Mouse (Mus musculus) c-Kit-negative CD71-positive TER-119-positive erythroid progenitor cells, embryonic 14.5 days (primary cell): ENCODE results near the gene Efr3b.

Source experiments
- DNase-seq: peaks from one replicate; pipeline ENCODE4 v3.0.0-alpha.2; 2013; ENCODE audit warnings: low read depth, low spot score

Efr3b gene

DNA sequence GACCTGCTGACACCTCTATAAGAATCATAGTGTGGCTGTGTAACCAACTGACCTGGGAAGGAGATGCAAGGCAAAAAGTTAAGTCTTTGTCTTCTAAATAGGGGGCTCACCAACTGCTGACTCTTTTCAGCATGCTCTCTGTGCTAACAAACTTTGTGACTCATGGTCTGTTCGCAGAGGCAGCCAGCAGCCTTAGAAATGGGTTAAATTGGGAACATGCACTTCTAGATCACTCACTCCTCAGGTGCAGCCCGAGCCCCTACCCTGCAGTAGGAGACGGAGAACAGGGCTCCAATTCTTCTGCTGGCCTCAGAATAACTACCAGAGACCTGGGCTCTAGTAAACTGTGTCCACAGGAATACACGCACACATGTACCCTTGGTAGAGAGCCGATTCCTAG lies 1.2 kb downstream of the Efr3b start:
- DNase-seq: no peak

DNA sequence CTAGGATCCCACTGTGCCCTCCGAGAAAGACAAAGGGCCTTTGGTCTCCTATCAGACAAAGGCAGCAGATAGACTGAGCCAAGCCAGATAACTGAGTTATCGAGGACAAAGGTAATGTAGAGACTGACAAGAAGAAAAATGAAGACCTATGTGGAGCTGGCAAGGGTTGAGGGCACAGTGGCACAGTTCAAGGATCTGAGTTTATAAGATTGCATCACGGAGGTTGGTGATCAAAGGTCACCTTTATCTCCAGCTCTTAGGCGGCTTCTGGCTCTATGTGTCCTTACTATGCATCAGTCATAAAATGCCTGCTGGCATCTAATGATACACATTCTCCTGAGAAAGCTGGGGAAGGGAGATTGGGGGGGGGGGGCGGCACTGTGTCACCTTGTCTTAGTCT lies 2.6 kb downstream of the Efr3b start:
- no peak for DNase-seq

DNA sequence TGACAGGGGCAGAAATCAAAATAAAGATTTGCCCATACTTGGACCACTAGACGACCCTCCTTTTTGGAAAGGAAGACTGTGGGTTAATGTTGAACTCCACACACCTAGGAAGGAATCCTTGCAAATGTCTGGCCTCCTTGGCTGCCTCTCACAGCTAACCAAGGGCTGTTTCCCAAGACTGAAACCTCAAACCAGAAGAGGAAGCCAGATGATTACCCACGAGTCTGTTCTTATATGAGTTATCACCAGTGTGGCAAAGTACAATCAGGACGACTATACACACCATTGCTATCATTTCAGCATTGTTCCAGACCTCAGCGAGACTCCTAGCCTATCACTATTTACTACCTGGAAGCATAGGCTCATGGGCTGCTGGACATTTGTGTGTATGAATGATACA lies 9.7 kb downstream of the Efr3b start:
- DNase-seq: no peak

DNA sequence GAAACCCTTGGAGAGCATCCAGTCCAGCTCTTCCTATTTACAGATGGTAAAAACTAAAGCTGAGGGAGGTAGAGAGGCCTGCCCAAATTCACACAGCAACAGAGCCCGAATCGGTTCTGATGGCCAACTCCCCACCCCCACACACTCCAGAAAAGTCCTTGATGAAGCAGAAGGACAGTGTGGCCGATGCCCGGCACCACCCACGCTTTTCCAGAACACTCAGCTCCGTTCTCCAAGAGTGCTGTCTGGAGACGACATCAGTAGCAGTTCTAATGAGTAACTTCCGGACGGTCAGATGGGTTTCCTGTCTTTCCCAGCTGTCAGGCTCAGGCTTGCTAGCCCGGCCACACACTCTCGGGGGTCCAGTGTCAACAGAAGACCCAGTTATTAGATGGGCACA lies 10.2 kb downstream of the Efr3b start:
- no peak for DNase-seq

DNA sequence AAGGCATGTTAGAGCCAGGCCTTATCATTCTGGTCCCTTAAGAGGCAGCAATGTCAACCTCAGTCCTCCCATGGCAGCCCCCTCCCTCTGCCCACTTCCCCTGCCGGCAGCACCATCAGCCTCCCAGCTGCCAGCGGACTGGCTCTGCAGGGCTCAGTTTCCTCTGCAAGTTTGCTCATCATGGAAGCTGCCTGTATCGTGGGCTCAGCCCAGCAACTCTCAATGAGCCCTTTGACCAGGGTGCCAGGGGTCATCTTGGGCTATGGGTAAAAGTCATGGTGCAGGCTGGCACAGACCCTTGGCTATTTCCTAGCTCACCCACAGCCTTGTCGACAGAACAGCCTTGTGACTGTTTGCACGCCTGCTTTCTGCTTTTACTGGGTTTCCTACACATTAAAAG lies 14.4 kb downstream of the Efr3b start:
- DNase-seq: no peak

DNA sequence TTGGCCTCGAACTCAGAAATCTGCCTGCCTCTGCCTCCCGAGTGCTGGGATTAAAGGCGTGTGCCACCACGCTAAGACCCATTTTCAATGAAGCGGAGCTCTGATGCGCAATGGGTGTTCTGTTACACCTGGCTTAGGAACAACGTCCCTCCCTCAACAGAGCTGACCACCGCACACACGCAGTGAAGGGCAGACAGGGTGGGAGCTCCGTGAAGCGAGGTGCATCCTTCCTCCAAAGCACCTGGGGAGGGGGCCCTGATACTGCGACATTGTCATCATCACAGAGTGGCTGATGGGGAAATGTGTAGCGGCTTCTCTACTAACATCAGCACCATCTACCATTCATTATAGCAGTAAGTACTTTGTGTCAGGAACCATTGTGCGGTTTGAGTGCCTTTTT lies 15.2 kb downstream of the Efr3b start:
- DNase-seq: no peak

DNA sequence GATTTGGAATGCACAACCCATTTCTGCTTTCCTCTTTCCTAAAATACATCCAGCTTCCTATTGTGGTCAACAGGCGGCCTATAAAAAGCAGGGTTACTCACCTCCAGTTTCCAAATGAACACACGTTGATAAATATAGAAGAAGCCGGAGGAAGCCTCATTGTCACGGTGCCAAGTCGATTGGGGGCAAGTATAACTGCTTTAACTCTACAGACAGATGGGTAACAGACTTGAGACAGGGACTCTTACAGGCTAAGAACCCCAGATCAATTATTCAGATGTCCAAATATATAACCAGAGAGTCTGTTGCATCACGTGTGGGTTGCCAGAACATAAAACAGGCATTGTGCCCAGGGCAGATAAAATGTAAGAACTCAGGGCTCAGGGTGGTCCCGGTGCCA lies 15.9 kb downstream of the Efr3b start:
- DNase-seq: no peak

DNA sequence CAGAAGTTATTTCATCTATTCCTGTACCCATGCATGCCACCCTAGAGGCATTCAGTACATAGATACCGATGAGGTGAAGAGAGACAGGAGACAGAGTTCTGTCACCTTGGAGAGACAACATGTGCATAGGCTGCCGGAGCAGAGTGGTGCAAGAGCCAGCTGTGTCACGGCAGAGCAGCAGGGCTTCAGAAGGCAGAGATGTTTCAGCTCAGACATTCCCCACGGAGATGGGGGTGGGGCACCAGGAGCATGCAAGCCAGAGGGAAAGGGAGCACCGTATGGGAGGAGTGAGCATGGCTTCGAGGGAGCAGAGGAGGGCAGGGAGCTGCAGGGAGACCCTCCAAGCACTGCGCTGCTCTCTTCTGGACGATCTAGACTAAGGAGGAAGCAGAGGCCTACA lies 18.2 kb downstream of the Efr3b start:
- DNase-seq: no peak

DNA sequence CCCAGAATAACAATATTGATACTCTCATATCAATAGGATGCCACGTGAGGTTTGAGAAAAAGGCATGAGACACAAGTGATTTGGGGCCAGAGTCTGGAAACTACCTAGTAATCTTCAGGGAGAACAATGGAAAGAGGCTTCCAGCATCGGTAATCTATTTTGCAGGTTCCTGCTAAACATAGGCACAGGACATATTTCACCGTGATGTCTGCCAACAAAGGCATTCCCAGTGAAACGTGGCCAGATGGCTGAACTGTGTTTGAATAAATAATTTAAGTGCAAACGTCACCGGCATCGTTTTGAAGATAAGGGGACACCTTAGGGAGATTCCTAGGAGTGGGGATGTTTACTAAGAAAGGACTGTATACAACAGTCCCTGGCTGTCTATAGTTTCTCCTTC lies 22.4 kb downstream of the Efr3b start:
- DNase-seq: no peak

DNA sequence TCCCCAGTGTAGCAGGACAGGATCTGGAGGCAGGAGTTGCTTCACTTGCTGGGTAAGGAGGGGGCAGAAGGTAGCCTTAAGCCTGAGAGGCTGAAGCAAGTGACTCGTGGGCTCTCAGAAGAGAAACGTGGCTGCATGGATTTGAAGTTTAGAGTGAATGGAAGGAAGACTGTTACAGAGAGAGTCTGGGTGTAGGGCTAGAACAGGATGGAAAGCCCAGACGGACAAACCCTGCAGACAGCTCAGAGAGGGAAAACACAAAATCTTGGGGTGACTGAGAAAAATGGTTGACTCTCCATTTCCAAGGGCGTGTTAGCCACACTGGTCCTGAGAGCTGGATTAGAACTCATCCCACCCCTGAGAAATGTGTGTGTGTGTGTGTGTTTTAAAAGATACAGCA lies 23.0 kb downstream of the Efr3b start:
- DNase-seq: no peak

DNA sequence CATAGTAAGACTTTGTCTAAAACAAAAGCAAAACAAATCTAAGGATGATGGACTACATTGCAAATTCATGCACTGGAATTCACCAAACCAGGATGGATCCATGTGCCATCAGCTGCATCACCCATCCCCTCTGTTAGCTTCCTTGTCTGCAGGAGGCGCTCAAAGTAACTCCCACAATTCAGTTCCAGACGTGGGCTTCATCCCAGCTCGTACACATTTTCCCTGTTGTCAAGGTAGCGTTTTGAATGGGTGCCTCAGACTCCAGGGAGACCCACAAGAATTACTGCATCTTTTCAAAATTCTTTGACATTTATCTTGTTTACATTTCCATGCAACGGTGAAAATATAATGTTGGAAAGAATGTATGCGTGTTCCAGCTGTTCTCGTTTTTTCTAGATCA lies 23.5 kb downstream of the Efr3b start:
- DNase-seq: no peak

DNA sequence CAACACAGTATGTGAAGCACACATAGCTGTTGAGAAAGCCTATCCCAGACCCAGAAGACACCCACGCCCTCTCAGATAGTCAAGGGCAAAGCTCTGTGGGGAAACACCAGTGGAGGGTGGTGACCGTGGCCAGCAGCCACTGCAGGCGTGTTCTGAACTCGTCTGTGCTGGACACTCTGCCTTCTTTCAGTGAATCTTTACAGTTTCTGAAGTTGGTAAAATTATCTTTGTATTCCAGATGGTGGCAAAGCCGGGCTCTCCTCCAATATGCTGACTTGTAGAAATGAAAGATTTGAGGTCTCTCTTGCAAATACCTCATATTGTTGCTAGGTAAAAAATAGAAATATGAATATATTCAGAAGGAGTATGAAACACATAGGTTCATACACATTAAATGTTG lies 27.0 kb downstream of the Efr3b start:
- no peak for DNase-seq

DNA sequence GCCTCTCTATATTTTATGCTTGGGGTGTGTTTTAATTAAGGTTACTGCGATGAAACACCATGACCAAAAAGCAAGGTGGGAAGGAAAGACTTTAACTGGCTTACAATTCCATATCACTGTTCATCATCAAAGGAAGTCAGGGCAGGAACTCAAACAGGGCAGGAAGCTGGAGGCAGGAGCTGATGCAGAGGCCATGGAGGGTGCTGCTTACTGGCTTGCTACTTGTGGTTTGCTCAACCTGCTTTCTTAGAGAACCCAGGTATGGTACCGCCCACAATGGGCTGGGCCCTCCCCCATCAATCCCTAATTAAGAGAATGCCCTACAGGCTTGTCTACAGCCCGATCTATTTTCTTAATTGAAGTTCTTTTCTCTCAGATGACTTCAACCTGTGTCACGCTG lies 27.4 kb downstream of the Efr3b start:
- DNase-seq: no peak

DNA sequence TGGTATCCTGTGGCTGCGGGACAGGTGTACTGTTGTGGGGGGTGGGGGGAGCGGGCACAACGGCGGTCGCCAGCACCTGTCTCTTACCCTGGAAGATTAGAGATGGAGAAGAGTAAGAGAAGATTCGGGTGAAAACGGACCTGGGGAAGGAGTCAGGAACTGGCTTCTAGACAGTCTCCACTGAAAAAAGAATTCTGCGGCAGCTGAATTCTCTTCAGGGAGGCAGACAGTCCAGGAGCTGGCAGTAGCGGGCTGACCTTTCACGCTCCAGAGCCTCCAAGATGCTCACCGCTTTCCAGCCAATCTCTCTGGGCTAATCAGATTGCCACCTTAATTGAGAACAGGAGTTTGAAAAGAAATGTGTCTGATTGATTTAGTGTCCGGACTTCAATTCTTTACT lies 30.0 kb downstream of the Efr3b start:
- no peak for DNase-seq

DNA sequence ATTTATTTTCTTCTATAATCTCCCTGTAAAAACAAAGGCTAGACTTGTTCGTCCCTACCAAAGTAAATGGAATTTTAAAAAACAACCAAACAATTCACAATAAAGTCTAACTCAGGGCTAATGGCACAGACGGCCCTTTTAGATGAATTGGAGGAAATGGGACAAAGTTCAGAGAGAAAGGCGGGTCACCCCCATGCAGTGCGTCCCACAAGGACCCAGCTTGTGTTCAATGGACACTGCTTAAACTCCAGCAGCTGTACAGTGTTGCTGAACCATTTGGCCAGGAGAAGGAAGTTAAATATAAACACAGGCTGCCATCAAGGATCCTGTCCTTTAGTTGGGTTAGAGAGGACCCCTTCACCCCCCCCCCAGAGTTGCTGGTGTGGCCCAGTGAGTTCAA lies 30.9 kb downstream of the Efr3b start:
- no peak for DNase-seq

DNA sequence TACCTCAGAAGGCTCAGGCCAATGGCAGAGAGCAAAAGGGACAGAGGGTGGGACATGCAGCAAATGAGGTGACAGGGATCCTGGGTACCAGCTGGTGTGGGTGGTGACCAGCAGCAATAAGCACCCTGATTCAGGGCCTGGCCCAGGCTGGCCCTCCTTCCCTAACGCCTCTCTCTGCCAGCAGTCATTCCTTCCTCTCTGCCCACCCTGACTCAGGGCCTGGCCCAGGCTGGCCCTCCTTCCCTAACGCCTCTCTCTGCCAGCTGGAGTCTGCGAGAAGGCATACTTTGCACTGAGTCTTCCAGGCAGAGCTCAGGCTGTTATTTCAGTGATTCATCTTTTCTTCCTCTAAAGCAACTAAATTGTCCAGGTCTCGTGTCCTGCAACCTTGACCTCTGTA lies 31.5 kb downstream of the Efr3b start:
- no peak for DNase-seq

DNA sequence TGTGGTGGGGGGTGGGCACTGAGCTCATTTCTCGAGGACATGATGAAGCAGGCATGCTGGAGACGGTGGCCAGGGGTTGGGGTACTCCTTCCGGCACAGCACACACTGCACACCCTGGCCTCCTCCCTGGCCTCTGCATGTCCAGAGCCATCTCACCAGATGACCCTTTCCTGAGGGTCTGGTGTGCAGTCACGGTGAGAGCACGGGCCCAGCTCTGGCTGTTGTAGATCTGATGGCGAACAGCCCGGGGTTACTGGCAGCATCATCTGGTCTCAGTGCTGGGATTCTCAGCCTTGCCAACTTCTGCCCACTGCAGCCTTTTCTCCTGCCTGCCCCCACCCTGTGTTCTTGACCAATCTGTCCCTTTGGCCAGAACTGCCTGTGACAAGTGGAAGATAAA lies 32.6 kb downstream of the Efr3b start:
- no peak for DNase-seq

DNA sequence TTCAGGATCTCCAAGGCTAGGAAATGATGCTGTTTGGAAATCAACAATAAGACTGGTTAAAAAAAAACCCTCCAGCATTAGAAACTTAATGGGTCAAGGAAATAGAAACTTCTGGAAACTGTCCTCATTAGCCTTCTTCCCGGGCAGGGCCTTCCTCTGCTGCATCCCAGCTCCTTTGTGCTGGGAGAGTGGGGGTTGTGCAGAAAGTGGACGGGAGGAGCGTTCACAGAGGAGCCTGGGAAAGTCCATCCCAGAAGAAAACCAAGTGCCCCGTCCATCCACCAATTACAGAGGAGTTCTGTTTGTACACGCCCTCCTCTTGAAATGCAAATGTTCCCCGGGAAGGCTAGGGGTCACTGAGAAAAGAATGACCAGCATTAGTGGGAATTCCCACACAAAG lies 34.1 kb downstream of the Efr3b start:
- DNase-seq: no peak

DNA sequence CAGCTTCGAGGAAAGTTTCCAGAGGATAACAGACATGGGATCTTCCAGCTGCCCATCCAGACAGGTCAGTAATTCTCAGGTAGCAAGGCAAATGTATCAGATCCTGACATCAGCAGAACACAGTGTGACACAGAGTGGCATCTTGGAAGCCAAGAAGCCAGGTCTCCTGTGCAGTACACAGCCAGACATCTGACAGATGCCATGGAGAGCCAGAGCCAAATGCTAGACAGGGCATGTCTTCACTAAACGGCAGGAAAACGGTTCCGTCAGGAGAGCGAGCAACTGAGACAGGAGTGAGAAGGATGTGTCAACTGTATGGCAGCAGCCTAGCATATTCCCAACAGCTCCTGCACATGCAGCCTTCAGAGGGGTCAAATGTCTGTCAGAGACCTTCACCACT lies 38.3 kb downstream of the Efr3b start:
- DNase-seq: no peak

DNA sequence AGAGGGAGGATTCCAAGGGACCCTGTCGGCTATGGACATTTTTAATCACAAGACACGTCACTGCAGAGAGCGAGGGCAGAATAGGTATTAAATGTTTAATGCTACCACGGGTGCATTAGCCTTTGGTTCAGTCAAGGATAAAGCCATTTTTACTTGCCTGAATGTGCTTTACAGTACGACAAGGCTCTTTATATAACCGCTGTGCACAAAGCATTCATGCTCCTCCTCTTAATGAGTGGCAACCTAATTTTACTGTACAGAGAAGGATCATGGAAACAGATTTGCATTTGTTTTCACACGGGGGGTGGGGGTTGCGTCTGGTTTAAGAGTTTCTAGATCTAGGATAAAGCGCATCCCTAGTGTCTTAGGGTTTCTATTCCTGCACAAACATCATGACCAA lies 42.0 kb downstream of the Efr3b start:
- DNase-seq: no peak

DNA sequence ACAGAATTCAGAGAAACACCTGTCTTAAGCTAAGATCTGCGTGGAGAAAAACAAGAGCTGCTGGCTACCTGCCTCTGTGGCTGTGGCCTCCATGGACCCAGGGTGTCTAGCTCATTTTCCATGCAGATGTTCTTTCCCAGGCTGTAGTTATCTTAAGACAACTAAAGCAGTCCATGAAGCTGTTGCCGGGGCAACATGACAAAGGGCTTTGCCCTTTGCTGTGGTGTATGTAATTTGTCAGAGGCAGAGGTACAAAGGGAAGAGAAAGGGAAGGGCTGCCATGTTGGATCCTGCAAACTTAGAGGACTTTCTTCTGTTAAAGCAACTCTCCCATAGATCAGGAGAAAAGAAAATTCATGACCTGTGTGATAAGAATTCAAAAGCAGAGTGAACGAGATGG lies 47.7 kb downstream of the Efr3b start:
- no peak for DNase-seq

DNA sequence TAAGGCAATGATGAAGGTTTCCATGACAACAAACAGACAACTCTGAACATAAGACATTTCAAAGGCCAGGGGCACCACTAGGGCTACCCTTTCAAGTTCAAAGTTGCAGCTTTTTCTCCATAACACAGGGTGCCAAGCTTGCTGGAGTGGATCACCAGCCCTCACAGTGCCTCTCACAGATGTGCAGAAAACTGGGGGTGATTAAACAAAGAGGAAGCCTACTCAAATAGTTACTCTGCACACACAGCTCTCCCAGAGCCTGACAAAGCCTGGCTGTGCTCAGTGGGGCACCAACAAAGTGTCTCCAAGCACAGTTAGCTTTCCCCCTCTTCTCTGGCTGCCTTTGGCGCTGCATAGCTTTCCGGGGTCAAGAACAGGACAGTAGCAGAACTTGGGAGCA lies 48.8 kb downstream of the Efr3b start:
- no peak for DNase-seq

DNA sequence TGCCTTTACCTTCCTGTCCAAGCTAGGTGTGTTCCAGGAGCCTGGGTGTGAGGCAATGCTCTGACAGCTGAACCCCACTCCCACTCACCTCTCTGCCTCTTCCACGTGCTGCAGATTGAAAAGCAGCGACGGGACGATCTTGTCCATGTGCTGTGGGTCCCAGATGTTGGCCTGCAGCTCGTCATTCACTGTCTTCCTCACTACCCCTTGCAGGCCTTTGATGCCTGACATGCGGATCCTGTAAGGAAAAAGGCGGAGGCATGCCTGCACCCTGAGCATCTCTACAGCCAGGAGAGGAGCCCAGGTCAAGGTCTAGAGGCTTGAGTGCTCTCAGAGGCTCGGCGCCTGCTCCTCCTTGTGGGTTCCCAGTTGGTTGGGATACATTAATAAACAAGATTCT lies 54.3 kb downstream of the Efr3b start:
- DNase-seq: no peak

DNA sequence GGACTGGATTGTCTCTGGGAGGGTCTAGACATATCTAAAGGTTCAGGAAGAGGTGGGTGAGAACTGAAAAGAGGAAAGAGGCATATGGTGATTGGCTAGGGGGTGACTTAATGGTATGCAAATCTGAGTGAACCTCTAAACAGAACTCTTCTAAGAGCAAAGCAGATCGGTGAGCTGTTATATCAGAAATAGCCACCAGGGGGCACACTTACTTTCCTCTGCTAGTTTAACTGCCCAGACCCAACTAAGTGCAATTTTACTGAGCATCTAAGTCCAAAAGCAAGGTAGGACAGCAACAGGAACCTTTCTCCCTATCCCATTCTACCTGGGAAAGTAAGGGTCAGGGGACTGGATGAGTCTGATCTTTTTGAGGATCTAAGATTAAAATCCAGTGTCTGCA lies 55.0 kb downstream of the Efr3b start:
- DNase-seq: peak; percentile 29

DNA sequence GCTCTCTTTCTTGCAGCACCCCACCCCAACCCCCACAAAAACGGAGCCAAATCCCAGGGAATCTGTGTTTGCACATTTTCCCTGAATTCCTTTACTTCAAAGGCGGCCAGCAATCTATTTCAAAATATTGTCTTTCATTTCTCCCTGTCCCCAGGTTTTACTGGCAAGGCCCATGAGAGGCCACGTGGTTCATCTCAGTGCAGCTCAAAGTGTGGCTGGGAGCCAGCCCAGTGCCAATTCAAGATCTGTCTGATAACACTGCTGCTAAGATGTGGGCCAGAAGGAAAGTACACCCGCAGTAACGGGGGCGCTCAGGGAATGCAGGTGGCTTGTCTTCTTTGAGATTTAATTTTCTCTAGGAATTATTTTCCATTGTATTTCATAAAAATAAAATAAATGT lies 56.5 kb downstream of the Efr3b start:
- no peak for DNase-seq
